Mouse (Mus musculus) lung, embryonic 16.5 days (tissue): ENCODE results near the gene Prkce. TPM values are rescaled to one million over a fixed set of nuclear protein-coding genes. Genes with fewer than 3 reads are reported as not detected.
A peak's percentile ranks its signal among the peaks of the same experiment; 100 is the strongest.
"Not testable (repeated sequence)": the region's sequence is repeated elsewhere in the genome, so short reads cannot be mapped to it uniquely, and the experiment has no call there.

ENCODE experiments used
- ATAC-seq: fragments of 200-750 bp; cut with Nextera tagmentation; 2 replicates; pipeline ENCODE4 v1.8.0; 2017; ENCODE audit warnings: low read depth, mild to moderate bottlenecking, moderate library complexity
- H3K27ac ChIP-seq: fragments of 300-500 bp; sonication (generic); 2 replicates; pipeline ENCODE4 v1.5.1; 2014; ENCODE audit warnings: mild to moderate bottlenecking, control low read depth, low read length
- H3K27me3 ChIP-seq: fragments of 300-500 bp; sonication (generic); 2 replicates; pipeline ENCODE4 v1.6.1; 2014; ENCODE audit warnings: low read depth, low read length, mixed read lengths; ENCODE audit not compliant: control insufficient read depth, insufficient read depth
- H3K36me3 ChIP-seq: fragments of 300-500 bp; sonication (generic); 2 replicates; pipeline ENCODE4 v1.6.1; 2014; ENCODE audit warnings: low read length; ENCODE audit not compliant: control insufficient read depth, insufficient read depth
- H3K4me1 ChIP-seq: fragments of 300-500 bp; sonication (generic); replicated peaks from 2 replicates; pipeline ENCODE4 v1.6.1; 2014; ENCODE audit warnings: low read length, mixed read lengths; ENCODE audit not compliant: control insufficient read depth, insufficient read depth
- H3K4me2 ChIP-seq: fragments of 300-500 bp; sonication (generic); 2 replicates; pipeline ENCODE4 v1.6.1; 2014; ENCODE audit warnings: low read depth, low read length, control low read depth
- H3K4me3 ChIP-seq: fragments of 300-500 bp; sonication (generic); 2 replicates; pipeline ENCODE4 v1.5.1; 2014; ENCODE audit warnings: mild to moderate bottlenecking, low read length, control low read depth
- H3K9ac ChIP-seq: fragments of 300-500 bp; sonication (generic); 2 replicates; pipeline ENCODE4 v1.6.1; 2014; ENCODE audit warnings: low read length, control low read depth
- H3K9me3 ChIP-seq: fragments of 300-500 bp; sonication (generic); 2 replicates; pipeline ENCODE4 v1.6.1; 2016; ENCODE audit warnings: low read length; ENCODE audit not compliant: control insufficient read depth
- WGBS: fragments of 180-500 bp; shearing (Covaris S2); extraction: QIAGEN DNeasy Blood & Tissue Kit; methylation state at CpG from one replicate; pipeline ENCODE4 v1.1.7; 2014; 5-methylcytosine and 5-hydroxymethylcytosine counted together
- polyA plus RNA-seq: library from polyadenylated mRNA; unstranded; fragments of >200 nt; fragmentation: Nextera tagmentation; extraction: Ambion mirVana; gene quantifications from 2 replicates; pipeline ENCODE4 v1.2.1, GENCODE M21; 2015

The Prkce gene
- polyA plus RNA-seq, 1 experiment from 2014 or later: 4.9 TPM

DNA sequence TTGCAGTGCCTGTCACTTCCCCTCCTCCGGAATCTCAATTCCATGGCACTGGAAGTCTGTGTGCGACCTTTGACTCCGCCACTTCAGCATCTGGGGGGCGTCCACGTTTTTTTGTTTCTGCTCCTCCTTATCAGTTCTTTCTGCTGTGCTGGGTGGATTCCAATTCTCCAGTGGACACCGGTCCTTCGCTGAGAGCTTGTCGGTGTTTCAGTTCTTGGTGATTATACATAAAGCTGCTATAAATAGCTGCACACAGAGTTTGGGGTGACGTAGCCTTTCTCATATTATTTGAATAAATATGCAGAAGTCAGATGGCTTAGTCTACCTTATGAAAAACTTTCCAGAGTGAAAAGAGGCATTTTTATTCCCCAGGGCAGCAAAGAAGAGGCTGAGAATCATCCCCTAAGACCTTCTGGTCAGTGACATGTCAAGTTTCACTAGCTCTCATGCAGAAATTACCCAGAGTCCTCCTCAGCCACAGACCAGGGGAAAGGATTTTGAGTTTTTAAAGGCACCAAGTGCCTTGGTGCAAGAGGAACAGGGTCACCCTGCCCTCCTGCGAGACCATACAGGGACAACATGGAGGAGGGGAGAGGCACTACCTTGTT is 299.8 kb downstream of the Prkce start:
- Histone ChIP-seq H3K4me3 (no peak overlapping the region), H3K9ac (no peak overlapping the region), H3K9me3 (no peaks in the 10 kb centered on the region), H3K27me3 (no peaks in the 10 kb centered on the region), H3K4me2 (no peak overlapping the region), H3K27ac (no peak overlapping the region), H3K4me1 (peaks cover 10% of the 10 kb centered on the region; the same call in 1 of the 2 replicates), H3K36me3 (no peaks in the 10 kb centered on the region)
- 25% methylated on average over 10 of the region's 10 CpGs for WGBS
- ATAC-seq: no peak

DNA sequence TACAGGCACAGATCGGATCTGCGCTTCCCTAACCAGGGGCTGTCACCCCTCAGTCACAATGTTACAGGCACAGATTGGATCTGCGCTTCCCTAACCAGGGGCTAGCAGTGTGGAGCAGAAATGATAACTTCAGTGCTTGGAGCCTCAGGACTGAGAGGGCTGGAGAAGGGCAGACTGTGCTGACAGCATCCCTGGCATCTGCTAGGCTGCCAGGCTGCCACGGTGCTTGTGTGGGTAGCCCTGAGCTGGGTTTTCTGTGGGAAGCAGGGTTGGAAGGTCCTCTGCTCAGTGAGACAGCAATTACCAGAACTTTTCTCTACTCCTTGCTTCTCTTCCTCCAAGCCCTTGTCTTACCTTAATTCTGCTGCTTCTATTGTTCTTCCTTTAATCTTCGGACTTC is 300.4 kb downstream of the Prkce start:
- Histone ChIP-seq H3K4me3 (no peak overlapping the region), H3K4me2 (no peak overlapping the region), H3K36me3 (no peaks in the 10 kb centered on the region), H3K27me3 (no peaks in the 10 kb centered on the region), H3K9me3 (no peaks in the 10 kb centered on the region), H3K4me1 (peaks cover 10% of the 10 kb centered on the region; the same call in 1 of the 2 replicates), H3K27ac (no peak overlapping the region), H3K9ac (no peak overlapping the region)
- no peak for ATAC-seq
- WGBS: 77% methylated on average over 5 of the region's 5 CpGs

DNA sequence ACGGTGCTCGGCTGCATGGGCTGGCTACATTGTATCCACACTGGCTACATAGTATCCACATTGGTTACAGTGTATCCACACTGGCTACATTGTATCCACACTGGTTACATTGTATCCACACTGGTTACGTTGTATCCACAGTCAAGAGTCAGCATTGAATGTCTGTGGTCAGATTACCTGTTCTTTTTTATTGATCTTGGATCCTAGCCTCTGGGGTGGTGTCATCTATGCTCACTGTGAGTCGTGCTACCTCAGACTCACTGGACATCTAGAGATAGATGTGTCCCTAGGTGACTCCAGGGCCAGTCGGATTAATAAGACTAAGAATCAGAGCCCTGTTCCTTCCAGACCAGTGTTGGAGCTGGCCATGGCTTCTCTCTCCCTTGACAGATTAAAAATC is 302.6 kb downstream of the Prkce start:
- Histone ChIP-seq H3K27me3 (no peaks in the 10 kb centered on the region), H3K27ac (no peak overlapping the region), H3K9me3 (no peaks in the 10 kb centered on the region), H3K4me1 (peaks cover 10% of the 10 kb centered on the region; the same call in 1 of the 2 replicates), H3K4me2 (no peak overlapping the region), H3K4me3 (no peak overlapping the region), H3K9ac (no peak overlapping the region), H3K36me3 (no peaks in the 10 kb centered on the region)
- ATAC-seq: no peak
- 86% methylated on average over 5 of the region's 5 CpGs for WGBS

DNA sequence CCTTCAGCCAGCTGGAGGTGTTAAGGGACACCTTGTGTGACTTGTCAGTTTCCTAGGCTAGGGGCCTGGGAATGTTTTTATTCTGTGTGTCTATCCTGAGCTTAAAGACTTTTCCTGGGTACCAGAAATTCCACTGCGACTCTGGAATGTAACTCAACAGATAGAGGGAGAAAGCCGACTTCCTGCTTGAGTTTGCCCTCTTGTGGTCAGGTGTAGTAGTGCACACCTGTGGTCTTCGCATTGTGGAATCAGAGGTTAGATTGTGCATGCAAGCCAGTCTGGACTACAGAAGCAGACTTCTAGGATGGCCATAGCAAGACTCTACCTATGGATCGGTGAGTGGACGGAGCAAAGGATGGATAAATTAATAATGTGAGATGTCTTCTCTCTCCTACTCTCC is 304.1 kb downstream of the Prkce start:
- ATAC-seq: no peak
- Histone ChIP-seq H3K9me3 (no peaks in the 10 kb centered on the region), H3K4me3 (no peak overlapping the region), H3K36me3 (no peaks in the 10 kb centered on the region), H3K27me3 (no peaks in the 10 kb centered on the region), H3K27ac (no peak overlapping the region), H3K4me2 (no peak overlapping the region), H3K4me1 (peaks cover 10% of the 10 kb centered on the region; the same call in 1 of the 2 replicates), H3K9ac (no peak overlapping the region)
- WGBS: 40% methylated on average over 5 of the region's 5 CpGs

GRCm38 (mm10) chr17:86476674-86477073 is 309.1 kb downstream of the Prkce start:
- no peak for ATAC-seq
- WGBS: 37% methylated on average over 10 of the region's 10 CpGs

DNA sequence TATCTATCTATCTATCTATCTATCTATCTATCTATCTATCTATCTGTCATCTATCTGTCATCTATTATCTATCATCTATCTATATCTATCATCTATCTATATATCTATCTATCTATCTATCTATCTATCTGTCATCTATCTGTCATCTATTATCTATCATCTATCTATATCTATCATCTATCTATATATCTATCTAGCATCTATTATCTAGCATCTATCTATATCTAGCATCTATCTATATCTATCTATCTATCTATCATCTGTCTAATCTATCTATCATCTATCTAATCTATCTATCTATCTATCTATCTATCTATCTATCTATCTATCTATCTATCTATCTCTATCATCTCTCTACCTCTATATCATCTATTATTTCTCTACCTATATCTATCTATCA is 309.8 kb downstream of the Prkce start:
- not testable (repeated sequence) for H3K9ac ChIP-seq, H3K9me3 ChIP-seq, H3K4me2 ChIP-seq, H3K27me3 ChIP-seq, H3K4me3 ChIP-seq, H3K36me3 ChIP-seq, H3K27ac ChIP-seq, ATAC-seq, H3K4me1 ChIP-seq

More at GRCm38 (mm10) chr17:86476674-86477073, 309.1 kb downstream of the Prkce start:
- H3K4me1 ChIP-seq: no peaks in the 10 kb centered on the region
- H3K9me3 ChIP-seq: no peaks in the 10 kb centered on the region
- no peak overlapping the region for H3K27ac ChIP-seq
- no peaks in the 10 kb centered on the region for H3K27me3 ChIP-seq
- H3K4me2 ChIP-seq: no peak overlapping the region
- no peak overlapping the region for H3K9ac ChIP-seq
- no peaks in the 10 kb centered on the region for H3K36me3 ChIP-seq
- no peak overlapping the region for H3K4me3 ChIP-seq

DNA sequence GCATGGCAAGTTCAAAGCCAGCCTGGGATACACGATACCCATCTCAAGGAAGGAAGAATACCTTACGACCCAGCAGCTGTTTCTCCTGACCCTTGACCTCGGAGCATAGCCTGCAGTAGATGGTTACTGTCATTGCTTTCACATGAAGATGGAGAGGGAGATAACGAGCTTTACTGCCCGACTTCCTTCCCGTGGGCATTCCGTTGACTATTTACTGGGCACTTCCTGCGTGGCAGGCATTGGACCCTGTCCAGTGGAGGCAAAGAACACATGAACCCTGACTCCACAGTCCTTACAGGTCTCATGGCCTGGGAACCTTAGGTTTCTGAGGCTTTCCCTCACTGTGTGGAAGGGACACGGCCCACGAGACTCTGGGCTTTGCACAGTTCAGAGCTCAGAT is 311.8 kb downstream of the Prkce start:
- Histone ChIP-seq H3K4me2 (no peak overlapping the region), H3K9me3 (no peaks in the 10 kb centered on the region), H3K4me3 (no peak overlapping the region), H3K27ac (no peak overlapping the region), H3K27me3 (no peaks in the 10 kb centered on the region), H3K36me3 (no peaks in the 10 kb centered on the region), H3K4me1 (no peaks in the 10 kb centered on the region), H3K9ac (no peak overlapping the region)
- 64% methylated on average over 10 of the region's 10 CpGs for WGBS
- ATAC-seq: no peak

DNA sequence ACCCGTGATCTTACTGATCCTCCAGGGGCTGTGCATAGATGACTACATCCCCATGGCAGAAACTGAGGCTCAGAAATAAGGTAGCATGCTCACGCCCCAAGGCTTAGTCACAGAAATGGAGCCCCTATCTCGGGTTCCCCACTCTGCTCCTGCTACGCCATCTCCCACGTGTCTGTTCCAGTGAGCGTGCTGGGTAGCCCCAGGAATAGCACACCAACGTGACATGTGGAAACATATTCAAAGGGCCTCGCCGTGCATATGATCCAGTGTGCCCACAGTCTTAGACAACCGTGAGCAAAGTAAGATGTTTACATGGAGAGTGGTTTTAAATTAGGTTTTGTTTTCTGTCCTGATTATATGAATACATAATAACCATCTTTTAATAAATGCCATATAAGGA is 315.1 kb downstream of the Prkce start:
- Histone ChIP-seq H3K27me3 (no peaks in the 10 kb centered on the region), H3K9me3 (no peaks in the 10 kb centered on the region), H3K4me2 (no peak overlapping the region), H3K4me1 (no peaks in the 10 kb centered on the region), H3K27ac (no peak overlapping the region), H3K9ac (no peak overlapping the region), H3K4me3 (no peak overlapping the region), H3K36me3 (no peaks in the 10 kb centered on the region)
- ATAC-seq: no peak
- 88% methylated on average over 10 of the region's 10 CpGs for WGBS

DNA sequence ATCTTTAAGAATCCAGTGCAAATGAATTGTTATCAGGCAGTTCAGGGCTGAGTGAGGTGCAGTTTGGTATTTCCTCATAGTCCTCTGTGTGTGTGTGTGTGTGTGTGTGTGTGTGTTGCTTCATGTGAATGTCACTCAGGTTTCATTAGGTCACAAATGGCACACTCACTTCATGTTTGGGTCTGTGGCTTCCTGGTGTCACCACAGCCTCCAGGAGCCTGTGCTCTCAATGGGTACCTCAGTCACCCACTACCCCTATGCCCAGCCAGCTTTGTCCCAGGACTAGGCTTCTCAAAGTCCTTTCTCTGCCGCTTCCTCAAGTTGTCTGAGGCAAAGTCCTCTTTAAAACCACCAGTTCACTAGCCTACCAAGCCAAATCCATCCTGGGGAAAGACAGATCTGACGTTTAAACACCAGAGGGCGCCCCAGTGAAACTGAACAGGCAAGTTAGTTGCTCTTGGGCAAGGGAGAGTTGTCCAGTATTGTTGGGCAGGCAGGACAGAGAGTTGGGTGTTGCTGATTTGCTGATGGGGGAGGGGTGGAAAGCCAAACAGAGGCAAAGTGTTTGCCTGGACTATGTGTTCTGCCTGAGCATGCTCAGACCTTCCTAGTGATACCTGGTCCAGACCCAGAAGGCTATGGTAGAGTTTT is 316.6 kb downstream of the Prkce start:
- Histone ChIP-seq H3K4me1 (no peaks in the 10 kb centered on the region), H3K4me2 (no peak overlapping the region), H3K4me3 (no peak overlapping the region), H3K9me3 (no peaks in the 10 kb centered on the region), H3K36me3 (no peaks in the 10 kb centered on the region), H3K27me3 (no peaks in the 10 kb centered on the region), H3K9ac (no peak overlapping the region), H3K27ac (no peak overlapping the region)
- WGBS: 9% methylated on average over 3 of the region's 3 CpGs
- peak; percentile 51; the same call in 1 of the 2 replicates for ATAC-seq
